Mouse (Mus musculus) liver (tissue): ENCODE data around the gene Capg.

Experiments
- DNase-seq: peaks from one replicate; pipeline ENCODE4 v3.0.0-alpha.2; 2020; ENCODE audit warnings: mixed read lengths

Gene Capg

DNA sequence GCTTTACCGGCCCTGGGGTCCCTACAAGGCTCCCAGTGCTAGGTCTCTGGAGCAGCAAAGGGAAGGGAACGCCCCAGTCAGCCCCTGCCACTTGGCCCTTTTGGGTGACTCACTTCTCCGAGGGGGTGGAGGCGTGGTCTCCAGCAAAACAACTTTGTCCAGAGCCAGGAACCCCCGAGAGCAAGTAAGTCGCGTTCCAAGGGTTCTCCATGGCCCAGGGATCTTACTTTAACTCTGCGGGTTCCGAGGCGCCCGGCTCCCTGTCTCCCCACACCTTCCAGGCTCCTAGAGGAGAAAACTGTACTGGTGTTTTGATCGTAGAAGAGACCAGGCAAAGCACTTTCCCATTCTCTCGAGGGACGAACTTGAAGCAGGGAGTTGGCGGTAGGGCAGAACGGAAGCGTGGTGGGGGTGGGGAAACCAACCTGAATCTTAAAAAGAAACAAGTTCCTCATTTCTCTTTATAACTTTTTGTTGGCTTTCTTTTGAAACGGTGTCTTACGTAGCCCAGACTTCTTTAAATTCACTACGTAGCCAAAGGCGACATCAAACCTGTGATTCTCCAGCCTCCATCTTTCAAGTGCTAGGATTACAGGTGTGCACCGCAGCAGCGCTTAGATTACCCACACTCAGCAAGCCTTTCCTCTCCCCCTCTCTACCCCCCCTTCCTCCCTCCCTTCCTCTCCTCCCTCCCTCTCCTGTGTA, at the start of gene Capg:
Gene Capg (plus strand): TSS at position 109 of the 705 bp plus-strand sequence.
- DNase-seq, result peak; percentile 60

- no peak for DNase-seq
These were observed 45.2 kb upstream of the Capg start for GRCm38 (mm10) chr6:72498950-72499349.

GRCm38 (mm10) chr6:72503309-72503708, 40.9 kb upstream of the Capg start:
- no peak for DNase-seq

GRCm38 (mm10) chr6:72503939-72504338, 40.3 kb upstream of the Capg start:
- no peak for DNase-seq

GRCm38 (mm10) chr6:72506104-72506503, 38.1 kb upstream of the Capg start:
- no peak for DNase-seq

GRCm38 (mm10) chr6:72508596-72508995, 35.6 kb upstream of the Capg start:
- no peak for DNase-seq

DNA sequence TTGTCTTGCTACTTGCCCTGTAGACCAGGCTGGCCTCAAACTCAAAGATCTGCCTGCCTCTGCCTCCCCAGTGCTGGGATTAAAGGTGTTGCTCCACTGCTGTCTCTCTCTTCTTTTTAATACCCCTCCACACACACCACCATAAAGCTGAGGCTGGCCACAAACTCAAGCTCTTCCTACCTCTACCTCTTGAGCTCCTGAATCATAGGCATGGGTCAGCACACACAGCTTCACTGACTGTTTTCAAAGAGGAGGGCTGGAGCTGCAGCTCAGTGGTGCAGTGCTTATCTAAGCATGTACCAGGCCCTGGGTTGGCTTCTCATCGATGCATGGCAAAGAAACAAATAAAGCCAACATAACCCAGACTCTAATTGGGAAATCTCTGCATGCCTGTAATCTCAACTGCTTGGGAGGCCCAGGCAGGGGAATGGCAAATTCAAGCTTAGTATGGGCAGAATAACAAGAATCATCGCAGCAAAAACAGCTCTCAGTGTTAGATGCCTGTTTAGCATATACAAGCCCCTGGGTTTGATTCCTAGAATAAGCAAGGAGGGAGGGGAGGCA, 34.2 kb upstream of the Capg start:
- no peak for DNase-seq

DNA sequence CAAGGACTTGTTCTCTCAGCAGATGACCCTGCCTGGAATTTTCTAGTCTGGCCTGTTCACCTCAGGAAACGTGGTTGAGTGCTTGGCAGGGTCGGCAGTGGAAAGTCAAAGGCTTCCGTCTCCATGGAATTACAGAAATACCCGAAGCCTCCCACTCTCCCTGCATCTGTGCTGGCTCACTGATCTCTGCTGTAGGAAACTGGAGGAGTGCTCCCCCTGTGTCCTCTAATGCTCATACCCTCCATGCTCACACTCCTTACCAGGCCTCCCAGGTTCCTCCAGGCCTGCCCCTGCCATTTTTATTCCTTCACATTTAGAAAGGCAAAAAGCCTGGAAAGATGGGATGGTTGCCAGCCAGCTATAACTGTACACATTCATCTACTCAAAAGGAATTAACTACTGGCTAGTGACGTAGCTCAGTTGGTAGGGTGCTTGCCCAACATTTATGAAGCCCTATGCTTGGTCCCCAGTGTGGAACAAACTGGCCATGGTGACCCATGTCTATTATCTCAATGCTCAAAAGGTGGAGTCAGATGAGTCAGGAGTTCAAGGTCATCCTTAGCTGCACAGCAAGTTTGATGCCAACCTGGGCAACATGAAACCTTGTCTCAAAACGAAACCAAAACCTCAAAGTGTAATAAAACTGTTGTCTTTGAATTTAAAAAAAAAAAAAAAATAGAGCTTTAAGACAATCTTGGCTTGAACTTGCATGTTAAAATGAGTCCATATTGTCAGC, 33.3 kb upstream of the Capg start:
- DNase-seq, result no peak

DNA sequence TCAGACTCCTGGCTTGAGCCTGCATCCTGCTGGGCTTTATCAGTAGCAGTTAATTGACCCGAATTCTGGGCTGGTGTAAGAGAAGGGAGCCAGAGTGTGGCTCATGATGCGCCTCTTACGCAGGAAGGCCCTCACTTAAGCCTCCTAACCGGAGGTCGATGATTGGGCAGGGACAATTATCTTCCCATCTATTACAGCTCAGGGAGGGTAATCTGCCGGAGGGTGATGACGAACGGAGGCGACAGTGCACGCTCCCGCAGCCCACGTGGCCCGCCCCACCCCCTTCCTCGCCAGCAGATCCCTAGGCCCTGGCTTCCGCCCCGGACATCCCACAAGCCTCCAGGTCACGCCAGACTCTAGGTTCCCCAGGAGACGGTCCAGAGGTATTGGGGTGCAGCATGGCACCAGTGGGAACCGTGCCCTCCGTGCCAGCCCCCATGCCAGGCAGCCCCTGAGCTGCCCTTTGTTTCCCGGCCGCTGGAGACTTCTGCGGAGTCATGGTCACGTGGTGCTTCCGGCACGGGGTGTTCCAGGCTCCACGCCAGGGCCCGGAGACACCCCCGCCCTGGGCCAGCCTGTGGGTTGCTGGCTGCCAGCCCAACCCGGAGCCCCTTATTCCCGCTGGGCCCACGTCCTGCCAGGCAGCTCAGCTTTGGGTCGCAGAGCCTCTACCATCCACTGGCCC, 31.7 kb upstream of the Capg start:
- peak; percentile 86 for DNase-seq

DNA sequence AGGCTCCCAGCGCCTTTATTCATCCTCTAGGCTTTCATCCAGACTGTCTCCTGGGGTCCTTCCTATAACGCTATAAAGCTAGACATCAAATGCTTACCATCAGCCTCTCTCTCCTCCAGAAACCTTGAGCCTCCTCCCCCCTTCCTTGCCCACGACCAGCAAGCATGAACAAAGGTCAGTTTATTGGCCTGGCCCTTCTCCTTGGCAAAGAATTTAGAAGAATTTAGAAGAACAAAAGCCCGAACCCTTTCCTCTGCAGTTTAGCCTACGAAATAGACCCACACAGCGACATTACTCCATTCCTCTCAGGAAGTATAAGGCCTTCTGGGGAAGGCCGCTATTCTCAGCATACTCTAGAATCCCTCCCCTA, 31.1 kb upstream of the Capg start:
- DNase-seq, result no peak

DNA sequence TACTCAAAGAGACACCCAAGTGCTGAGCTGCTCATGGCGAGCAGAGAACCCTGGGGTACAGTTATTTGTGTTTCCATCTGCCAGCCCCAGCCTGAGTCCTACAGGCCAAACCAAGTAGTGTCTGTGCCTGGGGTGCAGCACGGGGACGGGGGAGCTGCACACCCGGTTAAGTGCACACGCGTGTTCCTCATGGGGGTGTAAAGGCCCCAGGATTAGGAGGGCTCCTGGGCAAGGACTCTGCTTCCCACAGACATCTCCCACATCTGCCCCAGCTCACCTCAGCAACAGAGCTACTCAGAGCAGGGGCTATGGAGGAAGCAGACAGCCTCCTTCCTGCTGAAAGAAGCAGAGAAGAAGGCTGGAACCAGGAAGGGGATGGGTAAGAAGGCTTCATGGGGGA, 28.5 kb upstream of the Capg start:
- no peak for DNase-seq

DNA sequence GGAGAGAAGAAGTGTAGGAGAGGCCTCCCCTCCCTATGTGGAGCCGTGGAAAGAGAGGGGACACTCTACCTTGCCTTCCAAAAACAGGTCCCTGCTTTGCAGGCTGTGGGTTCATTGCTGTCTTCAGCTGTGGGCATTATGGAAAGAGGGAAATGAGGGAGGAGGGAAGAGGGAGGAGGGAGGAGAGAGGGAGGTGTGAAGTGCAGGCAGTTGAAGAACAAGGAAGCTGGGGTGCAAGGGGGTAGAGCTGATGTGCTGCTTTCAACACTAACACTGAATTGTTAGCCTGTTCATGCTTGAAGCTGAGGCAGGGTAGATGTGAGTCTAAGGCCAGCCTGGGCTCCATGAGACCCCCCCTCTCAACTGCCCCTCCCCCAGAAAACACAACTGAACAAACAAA, 25.3 kb upstream of the Capg start:
- no peak for DNase-seq

DNA sequence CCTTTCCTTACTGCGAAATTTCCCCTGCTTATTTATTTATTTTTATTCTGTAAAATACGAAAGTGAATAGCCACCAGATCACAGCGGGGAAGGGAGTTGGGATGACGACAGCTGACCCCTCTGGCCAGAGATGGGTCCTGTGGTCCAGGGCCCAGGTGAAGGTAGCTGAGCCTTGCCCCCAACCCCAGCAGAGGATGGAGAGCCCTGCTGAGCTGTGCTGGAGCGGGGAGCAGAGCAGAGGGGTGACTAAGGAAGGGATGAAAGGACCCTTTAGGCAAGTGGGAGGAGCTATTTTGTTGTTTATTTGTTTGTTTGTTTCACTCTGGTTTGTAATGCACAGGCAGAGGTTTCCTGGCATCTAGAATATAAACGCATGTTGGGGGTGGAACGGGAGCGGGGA, 24.9 kb upstream of the Capg start:
- DNase-seq, result no peak

GRCm38 (mm10) chr6:72519892-72520663, 24.1 kb upstream of the Capg start:
- no peak for DNase-seq

- DNase-seq, result no peak
These were observed 23.3 kb upstream of the Capg start for GRCm38 (mm10) chr6:72520904-72521303.

DNA sequence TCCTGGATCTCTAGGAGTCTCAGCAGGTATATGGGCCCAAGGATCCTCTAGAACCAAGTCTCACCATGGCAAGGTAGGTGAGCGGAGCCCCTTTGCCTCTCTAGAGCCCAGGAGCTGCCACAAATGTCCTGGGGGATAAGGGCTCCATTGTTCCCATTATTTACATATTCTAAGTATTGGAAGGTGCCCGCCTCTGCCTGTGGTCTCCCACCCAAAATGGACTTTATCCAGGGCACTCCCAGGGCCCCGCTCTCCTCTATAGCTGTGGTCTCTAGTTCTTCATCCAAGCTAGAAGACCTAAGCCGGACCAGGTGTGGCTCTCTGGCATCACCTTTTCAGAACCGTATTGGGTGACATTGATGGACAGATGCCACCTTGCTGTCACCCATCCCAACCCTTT, 22.6 kb upstream of the Capg start, which contains the start of gene Sh2d6:
Gene Sh2d6 (minus strand): TSS at position 101 of the 400 bp plus-strand sequence.
- no peak for DNase-seq

DNA sequence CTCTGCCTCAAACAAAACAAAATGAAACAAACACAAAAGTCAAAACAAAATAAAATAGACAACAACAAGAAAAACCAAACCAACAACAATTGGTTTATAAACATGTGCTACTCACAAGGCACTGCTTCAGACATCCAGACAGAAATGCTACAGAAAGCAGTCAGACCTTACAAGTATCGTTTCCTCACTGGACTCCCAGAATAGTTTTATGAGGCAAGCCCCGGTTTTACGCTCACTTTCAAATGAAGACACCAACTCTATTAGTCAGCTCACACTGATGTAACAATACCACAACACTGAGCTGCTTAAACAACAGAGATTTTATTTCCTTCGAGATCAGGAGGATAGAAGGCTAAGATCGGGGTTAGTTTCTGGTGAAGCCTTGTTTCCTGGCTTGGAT, 21.9 kb upstream of the Capg start:
- DNase-seq, result no peak

GRCm38 (mm10) chr6:72523222-72523621, 21.0 kb upstream of the Capg start:
- no peak for DNase-seq

DNA sequence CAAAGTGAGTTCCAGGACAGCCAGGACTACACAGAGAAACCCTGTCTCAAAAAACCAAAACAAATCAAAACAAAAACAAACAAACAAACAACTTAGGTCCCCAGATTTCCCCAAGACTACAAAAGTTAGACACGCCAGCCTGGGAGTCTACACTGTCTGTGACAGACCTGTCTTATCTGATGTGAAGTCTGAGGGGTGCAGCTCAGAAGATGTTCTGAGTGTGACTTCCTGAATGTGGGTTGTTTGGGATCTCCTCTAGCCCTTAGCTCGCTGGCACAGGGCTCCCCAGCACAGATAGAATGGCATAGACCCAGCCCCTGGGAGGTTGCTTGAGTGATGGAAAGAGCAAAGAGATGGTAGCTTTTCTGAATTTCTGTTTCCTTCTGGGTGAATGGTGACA, 20.0 kb upstream of the Capg start:
- DNase-seq, result no peak

DNA sequence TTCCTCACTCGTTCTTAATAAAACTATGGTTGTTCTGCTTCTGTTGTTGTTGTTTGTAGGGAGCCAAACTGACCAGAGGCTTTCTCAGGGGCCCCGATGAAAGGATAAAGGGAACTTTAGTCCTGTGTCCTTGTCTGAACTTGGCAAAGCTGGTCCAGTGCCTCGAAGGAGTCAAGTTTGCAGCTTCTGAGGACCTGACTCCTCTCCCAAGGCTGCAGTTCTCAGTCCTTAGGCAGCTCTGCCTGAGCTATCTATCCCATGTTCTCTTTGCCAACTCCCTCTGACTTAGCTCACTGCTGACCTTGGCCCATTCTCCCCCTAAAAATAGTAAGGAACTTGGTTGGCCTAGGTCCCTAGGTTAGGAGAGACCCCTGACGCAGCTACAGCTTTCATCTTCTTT, 17.1 kb upstream of the Capg start:
- no peak for DNase-seq

GRCm38 (mm10) chr6:72528410-72529151, 15.6 kb upstream of the Capg start:
- DNase-seq, result no peak

GRCm38 (mm10) chr6:72532580-72532979, 11.6 kb upstream of the Capg start:
- no peak for DNase-seq
